Comparison of ENCODE assay signal across 9 mouse cellular contexts in genomic region chr4:133198337-133199180, GRCm38 (mm10). TPM values are rescaled to one million over a fixed set of nuclear protein-coding genes. Genes with fewer than 3 reads are reported as not detected.
DNase-seq lines count a peak whose midpoint lies in the region; ATAC-seq and TF ChIP-seq lines count a peak whose summit lies in the region.
"Had no signal": no experiment of that assay in that cellular context is flagged by ENCODE, and none has a peak within 500 bp of the region (broad histone marks: within the 10 kb centered on the region; RNA-seq: fewer than 3 reads in every experiment).

No protein-coding gene starts in this region.

- in situ Hi-C loops in CH12.LX (cut with MboI; ENCODE audit: low pct_ligation_motif_present, low pct_unique_long_range_greater_than_20kb, low sequenced_read_pairs), result no loop called here

- no peak for TF ChIP-seq EP300 in CH12.LX (IDR thresholded peaks at IDR 0.05; ENCODE audit: low read length)

- no peaks in the 10 kb centered on the region for H3K27me3 ChIP-seq in CH12.LX (replicated peaks)
- H3K27me3 ChIP-seq in heart, embryonic 16.5 days (ENCODE audit: control insufficient read depth, insufficient read depth, low read length), result no peaks in the 10 kb centered on the region

- TF ChIP-seq RAD21 in CH12.LX (IDR thresholded peaks at IDR 0.05; ENCODE audit: low read depth, low read length), result no peak

- H3K79me2 ChIP-seq in CH12.LX (replicated peaks; ENCODE audit: control insufficient read depth, extremely low read depth, insufficient read depth, poor library complexity, severe bottlenecking), result no peaks in the 10 kb centered on the region

- TF ChIP-seq CTCF in CH12.LX (conservative IDR thresholded peaks at IDR 0.05 in 1 of 2, IDR thresholded peaks at IDR 0.05 in 1 of 2; ENCODE audit: low read depth in 2 of 2, low read length in 2 of 2), result no peak

- no peak overlapping the region for H3K9ac ChIP-seq in CH12.LX (ENCODE audit: insufficient read depth, low read depth)
- H3K9ac ChIP-seq in heart, embryonic 16.5 days (ENCODE audit: low read length), result peak overlapping the region; percentile 53
- H3K9ac ChIP-seq: liver, embryonic 14.5 days had no signal

- WGBS in heart, embryonic 16.5 days, result 31% methylated on average over 19 of the region's 19 CpGs

- TF ChIP-seq POLR2A in CH12.LX (IDR thresholded peaks at IDR 0.05; ENCODE audit: low read depth, low read length), result peak; percentile 15; the same call in 1 of the 2 replicates

- H3K9me3 ChIP-seq in CH12.LX (replicated peaks; ENCODE audit: low read length), result no peaks in the 10 kb centered on the region
- no peaks in the 10 kb centered on the region for H3K9me3 ChIP-seq in heart, embryonic 16.5 days (replicated peaks; ENCODE audit: control insufficient read depth, low read length)

- H3K4me1 ChIP-seq in CH12.LX (ENCODE audit: control insufficient read depth in 1 of 2, insufficient read depth in 2 of 2), result peaks cover 0 to 57% of the 10 kb centered on the region in 2 experiments; a peak in 2 of 4 replicates
- H3K4me1 ChIP-seq in heart, embryonic 16.5 days (ENCODE audit: control insufficient read depth, insufficient read depth, low read length), result peaks cover 49% of the 10 kb centered on the region

- ATAC-seq in heart, embryonic 16.5 days (replicated peaks; ENCODE audit: extremely low read depth, insufficient read depth, low FRiP score), result no peak

- H3K4me3 ChIP-seq in CH12.LX (replicated peaks in 1 of 3; ENCODE audit: low read depth in 2 of 3, low read length in 2 of 3, poor library complexity in 1 of 3), result no peak overlapping the region
- H3K4me3 ChIP-seq in heart, embryonic 16.5 days (ENCODE audit: low read length), result no peak overlapping the region

- no peak overlapping the region for H3K4me2 ChIP-seq in CH12.LX (ENCODE audit: insufficient read depth, low read depth, poor library complexity, severe bottlenecking)
- H3K4me2 ChIP-seq in heart, embryonic 16.5 days (ENCODE audit: low read depth, low read length), result no peak overlapping the region

- dilution Hi-C loops in CH12.LX (cut with MboI; ENCODE audit: extremely low pct_ligation_motif_present, extremely low pct_unique_long_range_greater_than_20kb, low sequenced_read_pairs), result no loop called here

- peak; percentile 30 for DNase-seq in cerebellum, adult 11-12 months
- DNase-seq in cerebellum, adult 9-11 months, result no peak
- no peak for DNase-seq in CH12.LX (ENCODE audit: extremely low read depth)
- DNase-seq in lung, postnatal 4 days, result peak; percentile 50 to 79
- no peak for DNase-seq in right cerebral cortex, adult 2 months (ENCODE audit: low spot score in 2 of 2)
- no peak for DNase-seq in urinary bladder, postnatal 25 days (ENCODE audit: low spot score)
- no peak for DNase-seq in cerebellum, postnatal 36 days

- H3K36me3 ChIP-seq in CH12.LX (replicated peaks in 1 of 2; ENCODE audit: control insufficient read depth in 1 of 2, insufficient read depth in 1 of 2, low read length in 1 of 2), result peaks cover 38 to 65% of the 10 kb centered on the region in 2 experiments
- peaks cover 17% of the 10 kb centered on the region for H3K36me3 ChIP-seq in heart, embryonic 16.5 days (ENCODE audit: control insufficient read depth, insufficient read depth)

- H3K27ac ChIP-seq in CH12.LX (ENCODE audit: insufficient read depth, low read depth), result no peak overlapping the region
- H3K27ac ChIP-seq in heart, embryonic 16.5 days (ENCODE audit: low read length), result peak overlapping the region; percentile 85
- H3K27ac ChIP-seq: liver, embryonic 14.5 days had no signal

TF ChIP-seq in CH12.LX, 34 proteins besides CTCF, POLR2A, EP300 and RAD21:
- TF ChIP-seq CHD1 (IDR thresholded peaks at IDR 0.05; ENCODE audit: low read depth, low read length) (no peak), SIN3A (IDR thresholded peaks at IDR 0.05; ENCODE audit: low read length) (no peak), MAX (IDR thresholded peaks at IDR 0.05; ENCODE audit: low read length) (no peak), ETS1 (conservative IDR thresholded peaks at IDR 0.05; ENCODE audit: low read depth, low read length) (no peak), UBTF (IDR thresholded peaks at IDR 0.05; ENCODE audit: low read depth, low read length) (no peak), MXI1 (IDR thresholded peaks at IDR 0.05; ENCODE audit: low read depth, low read length) (no peak), ZC3H11A (IDR thresholded peaks at IDR 0.05; ENCODE audit: low read depth, low read length) (no peak), GABPA (IDR thresholded peaks at IDR 0.05; ENCODE audit: insufficient replicate concordance, low read depth, low read length) (no peak), RCOR1 (conservative IDR thresholded peaks at IDR 0.05; ENCODE audit: low read depth, low read length) (no peak), NRF1 (IDR thresholded peaks at IDR 0.05; ENCODE audit: low read depth, low read length) (no peak), MAFK (IDR thresholded peaks at IDR 0.05; ENCODE audit: insufficient replicate concordance, low read length) (no peak), IRF4 (IDR thresholded peaks at IDR 0.05; ENCODE audit: low read depth, low read length) (no peak), HCFC1 (IDR thresholded peaks at IDR 0.05; ENCODE audit: low read depth, low read length) (no peak), JUND (conservative IDR thresholded peaks at IDR 0.05; ENCODE audit: low read depth, low read length) (no peak), MEF2A (IDR thresholded peaks at IDR 0.05; ENCODE audit: borderline replicate concordance, low read depth, low read length) (no peak)

RNA-seq across cellular contexts. Expression of gene Cd164l2, which starts 13.4 kb away (rescaled TPM):
- total RNA-seq in CH12.LX (2012; rRNA removed) (not detected in 2 replicates), CH12.LX (2014; rRNA removed) (not detected in 2 replicates)
- polyA plus RNA-seq in CH12.LX (2012; ENCODE audit: insufficient read length, low read depth), result not detected in 2 replicates
- polyA plus RNA-seq in heart, embryonic 16.5 days (2015; fragmentation: Nextera tagmentation; extraction: Ambion mirVana), result 0.66 TPM in 1 of 2 replicates, not detected in the other

RNA-seq across cellular contexts. Expression of gene Gpr3, which starts 13.8 kb away (rescaled TPM):
- total RNA-seq in CH12.LX (2012; rRNA removed) (0.13 and 0.17 TPM in 2 replicates), CH12.LX (2014; rRNA removed) (not detected in 2 replicates)
- 0.11 TPM in 1 of 2 replicates, not detected in the other for polyA plus RNA-seq in CH12.LX (2012; ENCODE audit: insufficient read length, low read depth)
- polyA plus RNA-seq in heart, embryonic 16.5 days (2015; fragmentation: Nextera tagmentation; extraction: Ambion mirVana), result 0.14 and 0.29 TPM in 2 replicates
- polyA plus RNA-seq: liver, embryonic 14.5 days had no signal

RNA-seq across cellular contexts. Expression of gene Map3k6, which starts 42.1 kb away (rescaled TPM):
- 0.21 TPM in 1 of 2 replicates, not detected in the other for total RNA-seq in CH12.LX (2012; rRNA removed)
- not detected in 2 replicates for total RNA-seq in CH12.LX (2014; rRNA removed)
- polyA plus RNA-seq in CH12.LX (2012; ENCODE audit: insufficient read length, low read depth), result not detected in 2 replicates
- polyA plus RNA-seq in heart, embryonic 16.5 days (2015; fragmentation: Nextera tagmentation; extraction: Ambion mirVana), result 3.4 and 3.6 TPM in 2 replicates

Comparison
In these comparisons a context has a peak if more than half of its experiments do, and no peak if none do; other contexts are left out.
1. DNase-seq: peak in cerebellum, adult 11-12 months (single experiment) and lung, postnatal 4 days (2 of 2); none in cerebellum, adult 9-11 months (single experiment), CH12.LX (single experiment), right cerebral cortex, adult 2 months (0 of 2), urinary bladder, postnatal 25 days (single experiment) and cerebellum, postnatal 36 days (0 of 2).